Mouse (Mus musculus) adrenal gland, adult 8-10 months (tissue): ENCODE data around the gene Pla2g5. TPM values are rescaled to one million over a fixed set of nuclear protein-coding genes. Genes with fewer than 3 reads are reported as not detected.
A peak's percentile ranks its signal among the peaks of the same experiment; 100 is the strongest.

Source experiments
- DNase-seq: peaks from one replicate; pipeline ENCODE4 v3.0.0; 2022
- total RNA-seq, 4 experiments: library from RNA; stranded (reverse); gene quantifications; 2 replicates each; pipeline ENCODE4 v1.2.4; 2022

Pla2g5 gene
- total RNA-seq, 4 experiments from 2014 or later, result 13.3 to 43.8 (median 24.8) TPM

DNA sequence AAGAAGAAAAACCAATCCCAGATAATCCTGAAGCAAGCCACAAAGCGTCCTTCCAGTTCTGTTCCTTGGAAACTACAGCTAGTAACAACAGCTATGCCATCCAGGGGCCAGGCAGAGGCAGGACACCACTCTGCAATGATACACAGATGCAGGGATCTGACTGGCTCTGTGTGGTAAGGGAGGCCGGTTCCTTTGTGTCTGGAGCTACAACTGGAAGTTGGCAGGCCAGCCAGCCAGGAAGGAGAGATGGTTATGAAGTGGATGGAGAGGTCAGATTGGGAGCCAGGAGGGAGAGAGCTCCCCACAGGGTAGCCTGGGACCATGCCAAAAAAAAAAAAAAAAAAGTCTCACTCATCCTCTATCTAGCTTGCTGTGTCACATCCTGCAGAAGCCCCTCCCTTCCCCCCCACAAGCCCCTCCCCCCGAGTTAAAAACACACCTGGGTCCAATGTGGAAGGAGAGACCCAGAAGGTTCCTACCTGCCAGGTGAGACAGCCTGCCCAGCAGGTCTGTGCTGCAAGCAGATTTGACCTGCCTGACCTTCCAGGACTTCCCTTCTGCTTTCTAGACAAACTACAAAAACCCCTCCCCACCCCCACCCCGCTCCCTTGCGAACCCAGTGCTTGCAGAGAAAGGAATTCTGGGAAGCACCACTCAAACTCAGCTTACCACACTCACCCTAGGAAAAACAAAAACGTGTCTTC, 66.6 kb downstream of the Pla2g5 start:
- DNase-seq, result no peak

DNA sequence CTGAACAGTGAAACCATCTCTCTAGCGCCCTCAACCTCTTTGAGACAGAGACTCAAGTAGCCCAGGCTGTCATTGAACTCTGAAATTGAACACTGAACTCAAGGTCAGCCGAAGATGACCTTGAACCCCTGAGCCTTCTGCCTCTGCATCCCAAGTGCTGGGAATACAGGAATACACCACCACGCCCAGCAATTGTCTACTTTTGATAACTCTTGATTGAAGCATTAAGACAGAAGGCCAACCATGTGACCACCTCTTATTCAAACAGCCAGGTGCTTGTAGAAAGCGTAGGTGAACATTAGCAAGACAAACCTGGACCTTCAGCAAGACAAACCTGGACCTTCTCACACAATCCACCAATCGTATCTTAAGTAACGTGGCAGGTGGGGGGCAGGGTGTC, 68.9 kb downstream of the Pla2g5 start:
- DNase-seq, result no peak

DNA sequence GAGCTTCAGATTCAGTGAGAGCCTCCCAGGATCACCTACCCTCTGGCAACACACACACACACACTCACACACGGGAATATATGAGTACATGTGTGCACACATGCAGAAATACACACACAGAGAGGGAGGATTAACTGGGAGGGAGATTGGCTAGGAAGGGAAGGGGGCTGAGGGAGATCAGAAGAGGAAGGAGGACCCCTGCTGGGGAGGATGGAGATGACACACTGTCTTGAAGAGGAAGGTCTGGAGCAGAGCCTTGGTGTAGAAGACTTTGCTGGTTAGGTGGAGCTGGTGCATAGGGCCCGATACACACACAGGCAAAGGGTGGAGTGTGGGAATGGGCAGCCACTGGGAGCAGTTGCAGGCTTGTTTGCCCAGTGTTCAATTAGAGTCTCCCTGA, 70.0 kb downstream of the Pla2g5 start:
- DNase-seq, result no peak

DNA sequence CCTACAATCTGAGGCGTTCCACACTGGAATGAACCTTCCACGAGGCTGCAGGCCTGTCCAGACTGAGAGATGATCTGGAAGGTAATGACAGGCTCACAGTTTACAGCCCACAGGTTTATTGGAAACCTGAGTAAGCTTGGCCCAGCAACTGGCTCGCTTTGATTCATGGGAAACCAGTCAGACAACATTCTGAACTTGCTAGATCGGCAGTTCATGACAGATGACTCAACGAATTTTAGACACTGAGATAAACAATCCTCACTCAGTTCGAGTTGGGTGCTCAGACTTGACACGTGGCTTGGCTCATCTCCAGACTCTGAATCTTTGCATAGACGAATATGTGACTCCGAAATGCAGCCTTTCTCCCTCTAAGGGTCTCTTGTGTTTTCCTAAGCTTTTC, 70.7 kb downstream of the Pla2g5 start:
- no peak for DNase-seq

DNA sequence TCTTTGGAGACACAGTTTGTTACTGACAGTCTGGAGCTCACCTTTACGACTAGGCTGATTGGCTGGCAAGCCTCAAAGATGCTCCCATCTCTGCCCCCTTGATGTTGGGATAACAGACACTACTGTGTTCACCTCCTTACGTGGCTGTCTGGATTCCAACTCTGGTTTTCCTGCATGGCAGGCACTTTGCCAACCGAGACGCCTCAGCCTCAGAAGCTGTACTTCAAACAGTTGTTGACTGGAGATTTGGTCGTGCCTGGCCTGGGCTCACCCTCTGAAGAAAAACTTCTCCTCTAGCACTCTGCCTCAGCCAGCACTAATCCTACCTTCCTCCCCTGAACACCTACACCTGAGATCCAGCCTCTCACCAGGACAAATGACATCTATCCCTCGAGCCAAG, 71.8 kb downstream of the Pla2g5 start:
- DNase-seq, result no peak

DNA sequence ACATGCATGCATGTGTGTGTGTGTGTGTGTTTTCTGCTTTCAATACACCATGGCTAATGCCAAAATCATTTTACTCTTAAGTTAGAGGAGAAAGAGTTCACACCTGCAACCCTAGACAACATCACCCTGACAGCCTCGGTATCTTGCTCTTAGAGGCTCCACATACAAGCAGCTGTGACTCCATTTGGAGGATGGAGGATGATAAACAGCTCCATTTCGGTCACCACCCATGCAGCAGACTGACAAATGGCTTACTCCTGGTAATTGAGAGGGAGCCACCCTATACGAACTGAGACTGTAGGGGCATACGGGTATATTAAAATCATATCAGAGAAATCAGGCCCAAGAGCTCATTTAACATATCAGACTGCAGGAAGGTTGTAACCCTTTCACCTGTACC, 74.9 kb downstream of the Pla2g5 start:
- no peak for DNase-seq

DNA sequence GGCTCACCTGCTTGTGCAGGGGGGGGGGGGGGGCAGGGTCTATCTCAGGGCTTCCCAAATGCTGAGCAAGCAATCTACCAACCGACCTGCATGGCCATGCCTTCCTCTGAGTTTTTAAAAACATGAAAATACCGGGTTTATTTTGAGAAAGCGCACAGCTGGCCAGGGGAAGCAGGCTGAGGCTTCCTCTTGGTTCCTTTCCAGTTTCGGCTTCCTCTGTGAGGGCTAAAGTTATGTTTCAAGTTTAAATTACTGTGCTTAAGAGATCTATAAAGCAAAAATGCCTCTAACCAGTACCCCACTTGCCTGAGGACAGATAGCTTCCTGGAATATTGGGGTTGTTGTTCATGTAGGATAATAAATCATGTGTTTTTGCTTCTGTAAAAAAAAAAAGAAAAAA, 77.1 kb downstream of the Pla2g5 start:
- no peak for DNase-seq

DNA sequence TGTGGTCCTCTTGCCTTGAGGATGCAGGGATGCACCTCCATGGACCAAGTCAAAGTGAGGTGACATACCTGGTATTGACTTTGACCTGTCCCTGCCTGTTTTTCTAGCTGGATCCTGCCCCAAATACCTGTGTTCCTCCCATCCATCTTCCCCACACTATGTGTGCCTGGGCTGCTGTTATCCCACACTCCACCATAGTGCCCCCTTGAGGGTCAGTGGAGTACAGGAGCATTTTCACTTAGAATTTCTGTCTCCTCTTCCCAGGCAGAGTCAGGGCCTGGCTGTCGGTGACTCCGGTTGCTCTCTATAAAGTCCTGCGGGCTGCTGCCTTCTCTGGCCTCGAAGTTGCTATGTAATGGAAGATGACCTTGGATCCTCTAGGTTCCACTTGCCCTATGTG, 77.6 kb downstream of the Pla2g5 start:
- no peak for DNase-seq

DNA sequence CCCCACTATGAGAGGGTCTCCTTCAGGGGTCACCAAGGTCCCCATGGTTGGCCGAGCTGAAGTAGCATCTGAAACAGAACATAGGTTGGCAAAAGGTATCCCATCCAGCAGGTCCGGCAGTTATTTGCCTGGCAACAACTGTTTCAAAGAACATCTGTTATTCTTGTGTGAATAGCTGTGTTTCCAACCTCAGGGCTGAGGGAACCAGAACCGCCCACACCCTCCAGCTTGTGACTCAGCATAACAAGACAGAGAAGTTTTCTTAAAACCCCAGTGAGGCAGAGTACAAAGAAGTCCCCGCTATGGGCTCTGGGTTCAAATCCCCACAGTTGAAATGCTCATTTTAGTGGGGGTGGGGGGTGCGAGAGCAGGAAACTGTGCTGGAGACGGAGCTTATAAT, 81.2 kb downstream of the Pla2g5 start:
- no peak for DNase-seq

DNA sequence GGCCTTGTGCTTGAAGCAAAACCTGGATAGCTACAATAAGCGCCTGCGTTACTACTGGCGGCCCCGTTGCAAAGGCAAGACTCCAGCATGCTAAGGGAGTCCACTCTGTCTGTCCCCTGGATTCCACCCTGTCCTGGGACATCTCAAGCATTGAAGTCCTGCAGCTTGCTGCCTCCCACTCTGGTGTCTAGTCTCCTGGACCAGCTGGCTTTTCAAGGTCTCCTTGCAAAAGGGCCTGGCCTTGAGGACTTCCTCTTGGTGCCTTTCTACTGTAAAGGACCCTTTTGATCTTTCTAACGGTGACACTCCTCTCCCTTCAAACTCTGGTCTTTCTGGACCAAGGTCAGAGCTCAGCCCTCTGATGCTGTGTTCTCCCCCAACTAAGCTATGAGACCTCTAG, 83.0 kb downstream of the Pla2g5 start:
- DNase-seq, result peak; percentile 39

DNA sequence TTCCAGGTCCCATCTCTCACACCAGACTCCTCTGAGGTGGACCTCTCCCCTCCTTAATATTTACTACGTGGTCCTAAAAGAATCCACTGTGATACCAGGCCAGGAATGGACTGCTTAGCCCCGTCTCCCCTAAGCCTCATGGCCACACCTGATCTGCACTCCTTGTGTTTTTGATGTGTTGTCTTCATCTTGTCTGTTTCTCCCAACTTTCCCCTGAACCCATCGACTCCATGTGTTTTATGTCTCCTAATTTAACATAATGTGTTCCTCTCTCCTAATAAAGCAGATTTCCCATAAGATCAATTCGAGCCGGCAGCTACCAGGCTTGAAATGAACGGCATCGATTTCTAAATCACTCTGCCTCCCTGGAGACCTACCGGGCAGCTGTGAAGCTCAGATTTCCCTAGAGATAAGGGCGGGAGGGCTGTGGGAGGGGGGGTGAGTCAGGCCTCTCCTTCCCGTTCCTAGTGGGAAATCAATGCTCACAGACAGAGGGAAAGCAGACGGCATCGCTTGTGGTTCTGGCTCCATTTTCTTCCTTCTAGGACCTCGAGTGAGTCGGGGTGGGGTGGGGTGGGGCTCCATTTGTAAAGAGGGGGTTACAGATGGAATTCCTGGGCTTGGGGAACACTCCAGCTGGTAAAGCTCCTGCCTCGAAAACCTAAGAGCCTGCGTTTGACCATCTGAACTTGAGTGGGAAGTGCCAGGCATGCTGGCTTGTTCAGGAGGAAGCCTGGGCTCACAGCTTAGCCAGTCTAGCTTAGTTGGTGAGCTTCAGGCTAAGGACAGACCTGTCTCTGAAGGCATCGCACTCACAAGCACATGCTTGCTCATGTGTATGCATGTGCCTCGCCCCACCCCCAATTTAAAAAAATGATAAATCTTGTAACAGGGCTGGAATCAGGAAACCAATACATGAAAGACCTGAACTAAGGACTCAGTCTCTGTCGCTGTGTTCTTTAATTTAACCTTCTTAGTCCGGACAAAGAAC, 85.6 kb downstream of the Pla2g5 start:
- no peak for DNase-seq

DNA sequence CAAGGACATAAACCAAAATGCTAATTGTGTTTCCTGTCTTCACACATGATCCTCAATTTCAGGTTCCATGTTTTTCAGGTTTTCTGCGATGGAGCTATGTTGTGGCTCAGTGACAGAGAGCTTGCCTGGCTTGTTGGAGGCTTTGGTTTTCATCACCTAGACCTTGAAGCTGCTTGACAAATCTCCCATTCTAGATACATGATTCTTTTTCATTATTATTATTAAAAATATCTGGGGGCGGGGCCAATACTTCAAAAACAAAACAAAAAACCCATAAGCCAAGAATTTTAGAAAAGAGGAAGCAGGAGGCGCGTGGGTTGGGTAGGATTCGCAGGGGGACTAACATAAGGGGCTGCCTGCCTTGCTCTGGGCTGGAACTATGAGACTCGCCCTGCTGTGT, 87.8 kb downstream of the Pla2g5 start, which contains the start of gene Pla2g2d:
Gene Pla2g2d, plus strand, starts transcription at position 301 of the 400 bp plus-strand sequence.
- DNase-seq, result no peak

DNA sequence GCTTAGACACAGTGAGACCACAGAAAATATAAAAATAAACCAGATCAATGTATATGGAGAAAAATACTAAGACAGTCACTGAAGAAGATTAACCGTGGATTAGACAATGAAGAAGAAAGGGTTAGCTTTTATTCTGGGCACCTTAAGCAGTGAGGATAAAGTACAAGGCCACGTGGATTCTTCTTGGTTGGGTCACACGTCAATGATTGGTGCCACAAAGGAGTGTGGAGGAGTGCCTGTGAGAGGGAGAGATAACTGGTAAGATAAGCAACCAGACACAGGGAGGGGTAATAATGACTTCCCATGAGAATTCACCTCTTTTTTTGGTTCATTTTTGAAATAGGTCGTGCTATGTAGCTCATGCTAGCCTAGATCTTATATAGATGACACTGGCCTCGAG, 90.9 kb downstream of the Pla2g5 start:
- DNase-seq, result no peak

DNA sequence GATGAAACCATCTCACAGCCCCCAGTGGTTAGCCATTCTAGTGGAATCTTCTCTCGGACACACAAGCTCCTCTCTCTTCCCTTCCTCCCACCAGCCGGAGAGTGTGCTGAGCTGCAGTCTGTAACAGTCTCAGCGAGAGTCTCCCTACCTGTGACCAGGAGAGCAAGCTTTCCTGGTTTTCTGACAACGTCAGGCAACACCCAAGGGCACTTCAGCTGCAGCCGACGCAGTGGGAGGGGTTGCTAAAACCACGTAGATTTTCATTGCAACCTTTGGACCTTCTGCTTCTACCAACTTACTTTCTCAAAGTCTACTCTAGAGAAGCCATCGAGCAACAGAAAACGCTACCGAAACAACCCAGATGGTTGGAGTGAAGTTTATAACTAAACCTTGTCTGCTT, 91.3 kb downstream of the Pla2g5 start:
- no peak for DNase-seq

DNA sequence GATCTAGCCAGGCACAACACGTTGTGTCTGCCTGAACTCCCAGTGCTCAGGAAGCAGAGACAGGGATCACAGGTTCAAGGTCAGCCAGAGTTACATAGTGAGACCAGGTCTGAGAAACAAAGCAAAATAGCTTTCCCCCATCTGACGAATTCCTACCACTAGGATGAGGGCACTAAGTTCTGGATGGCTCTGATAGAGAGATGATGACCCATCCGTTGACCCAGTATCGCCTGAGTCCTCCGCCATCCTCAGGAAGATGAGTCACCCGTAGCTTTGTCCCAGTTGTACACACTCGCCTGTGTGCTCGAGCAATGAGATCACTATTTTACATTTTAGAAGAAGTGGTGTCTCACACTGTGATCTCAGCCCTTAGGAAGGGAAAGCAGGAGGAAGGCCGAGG, 101.0 kb downstream of the Pla2g5 start:
- DNase-seq, result no peak

DNA sequence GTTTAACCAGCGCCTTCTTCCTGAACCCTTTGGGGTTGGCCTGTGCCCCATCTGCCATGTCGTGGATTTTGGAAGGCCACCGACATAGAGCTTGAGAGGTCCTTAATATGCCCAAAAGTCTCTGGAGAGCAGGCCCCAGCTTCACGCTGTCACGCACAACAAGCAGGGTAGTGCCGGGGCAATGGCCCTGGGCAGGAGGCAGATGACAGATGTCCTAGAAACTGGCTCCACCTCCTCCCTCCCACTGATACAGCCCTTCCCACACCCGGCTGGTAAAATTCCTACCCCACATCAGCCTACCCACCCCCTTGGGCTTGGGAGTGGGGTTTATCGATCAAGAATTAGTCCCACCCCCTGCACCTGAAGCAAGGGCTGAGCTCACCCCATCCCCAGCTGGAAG, 105.9 kb downstream of the Pla2g5 start, which contains the start of gene Pla2g2f:
Gene Pla2g2f, minus strand, starts transcription at position 211 of the 400 bp plus-strand sequence.
- DNase-seq, result no peak

DNA sequence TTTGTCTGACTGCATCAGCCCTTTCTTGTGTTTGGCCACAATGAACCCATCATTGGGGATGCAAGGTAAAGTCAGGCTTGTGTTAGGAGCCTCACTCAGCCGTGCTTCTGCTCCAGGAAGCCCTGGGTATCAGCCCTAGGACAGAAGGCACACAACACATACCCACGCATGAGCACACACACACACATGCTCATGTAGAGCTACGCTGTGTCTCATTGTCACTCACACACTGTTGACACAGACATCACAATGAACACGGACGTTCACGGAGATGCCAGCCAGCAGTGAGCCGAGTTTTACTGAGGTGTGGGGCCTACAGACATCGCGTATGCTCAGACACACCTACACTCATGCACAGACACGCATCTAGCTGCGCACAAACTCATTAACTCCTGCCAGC, 107.3 kb downstream of the Pla2g5 start:
- no peak for DNase-seq

DNA sequence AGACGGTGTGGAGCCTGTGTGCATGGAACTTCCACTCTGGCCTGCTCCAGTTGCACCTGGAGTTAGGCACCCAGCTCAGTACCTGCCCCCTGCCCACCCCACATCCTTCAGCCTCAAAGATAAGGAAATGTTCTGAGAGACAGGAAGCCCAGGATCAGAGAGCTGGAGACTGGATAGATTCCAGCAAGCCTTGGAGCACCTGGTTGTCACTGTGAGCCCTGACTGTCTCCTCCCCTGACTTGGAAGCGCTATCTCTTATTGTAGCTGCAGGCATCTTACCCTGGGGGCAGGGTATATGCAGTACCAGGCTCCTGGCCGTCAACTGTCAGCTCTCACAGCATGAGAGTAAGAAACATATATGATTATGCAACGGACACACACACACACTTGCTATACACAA, 107.8 kb downstream of the Pla2g5 start:
- no peak for DNase-seq

DNA sequence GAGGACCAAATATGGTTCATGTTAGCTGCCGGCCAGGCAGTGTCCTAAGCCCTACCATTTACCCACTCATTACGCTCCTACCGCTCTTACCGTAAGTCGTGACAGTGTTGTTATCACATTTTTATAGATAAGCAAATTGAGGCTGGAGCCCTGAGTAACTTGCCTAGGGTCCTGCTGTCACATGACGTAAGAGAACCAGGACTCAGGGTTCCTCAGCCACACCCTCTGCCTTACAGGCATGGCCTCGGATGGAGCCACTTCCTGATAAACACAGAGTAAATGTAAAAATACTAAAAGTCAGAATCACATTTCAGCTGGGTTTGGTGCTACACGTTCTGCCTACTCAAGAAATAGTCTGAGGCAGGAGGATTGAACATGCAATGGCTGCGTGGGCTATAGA, 108.8 kb downstream of the Pla2g5 start:
- DNase-seq, result no peak

DNA sequence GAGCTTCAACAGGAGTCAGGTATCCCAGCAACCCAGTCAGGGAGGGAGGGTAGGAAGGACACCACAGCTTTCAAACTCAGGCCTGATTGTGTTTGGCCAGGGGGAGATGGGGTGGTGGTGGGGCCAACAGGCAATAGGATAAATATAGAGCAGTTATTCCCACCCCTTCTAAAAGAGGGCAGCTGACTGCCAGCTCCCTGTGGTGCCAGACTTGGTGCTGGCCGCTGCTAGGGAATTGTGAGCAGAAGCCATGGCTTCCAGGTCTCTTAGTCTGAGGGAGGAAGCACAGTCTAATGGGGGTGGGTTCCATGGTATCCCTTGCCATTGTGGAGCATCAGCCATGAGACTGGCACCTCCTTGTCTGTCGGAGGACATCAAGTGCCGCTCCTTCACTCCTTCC, 109.7 kb downstream of the Pla2g5 start:
- DNase-seq, result no peak

DNA sequence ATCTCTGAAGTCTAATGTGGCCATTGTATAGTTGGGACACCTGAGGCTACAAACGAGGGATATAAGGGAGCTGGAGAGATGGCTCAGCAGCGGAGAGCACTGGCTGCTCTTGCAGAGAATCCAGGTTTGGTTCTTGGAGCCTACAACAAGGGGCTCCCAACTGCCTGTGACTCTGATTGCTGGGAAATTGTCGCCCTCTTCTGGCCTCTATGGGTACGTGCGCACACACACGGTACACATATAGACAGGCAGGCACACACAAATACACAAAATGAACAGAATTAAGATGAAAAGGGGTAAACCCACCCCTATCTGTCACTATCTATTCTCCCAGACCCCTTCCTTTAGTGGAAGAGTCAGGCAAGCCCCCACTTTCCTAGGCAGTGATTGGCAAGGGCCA, 110.7 kb downstream of the Pla2g5 start:
- DNase-seq, result no peak
